Mouse (Mus musculus) cerebellum, adult 11-12 months (tissue): ENCODE results near the gene Cacng6.

Source experiments
- DNase-seq: peaks from one replicate; pipeline ENCODE4 v3.0.0; 2022

Cacng6 gene

GRCm38 (mm10) chr7:3420466-3420865 lies 3.5 kb upstream of the Cacng6 start:
- DNase-seq, result no peak

GRCm38 (mm10) chr7:3421297-3421696 lies 2.7 kb upstream of the Cacng6 start:
- DNase-seq, result no peak

GRCm38 (mm10) chr7:3422051-3422450 lies 1.9 kb upstream of the Cacng6 start:
- DNase-seq, result no peak

- DNase-seq, result no peak
These were observed 565 bp upstream of the Cacng6 start for GRCm38 (mm10) chr7:3423430-3423829.

- DNase-seq, result no peak
These were observed 1.1 kb downstream of the Cacng6 start for GRCm38 (mm10) chr7:3425141-3425540.

GRCm38 (mm10) chr7:3430161-3430560 lies 6.2 kb downstream of the Cacng6 start:
- DNase-seq, result no peak

GRCm38 (mm10) chr7:3432066-3432465 lies 8.1 kb downstream of the Cacng6 start:
- no peak for DNase-seq

GRCm38 (mm10) chr7:3437941-3438340 lies 13.9 kb downstream of the Cacng6 start:
- DNase-seq, result no peak

- no peak for DNase-seq
These were observed 16.0 kb downstream of the Cacng6 start for GRCm38 (mm10) chr7:3439984-3440383.

GRCm38 (mm10) chr7:3440526-3440925 lies 16.5 kb downstream of the Cacng6 start:
- DNase-seq, result no peak

GRCm38 (mm10) chr7:3442476-3443062 lies 18.6 kb downstream of the Cacng6 start:
- no peak for DNase-seq

- DNase-seq, result no peak
These were observed 20.7 kb downstream of the Cacng6 start for GRCm38 (mm10) chr7:3444678-3445077.

- no peak for DNase-seq
These were observed 22.6 kb downstream of the Cacng6 start for GRCm38 (mm10) chr7:3446584-3446983.

GRCm38 (mm10) chr7:3447026-3447425 lies 23.0 kb downstream of the Cacng6 start:
- DNase-seq, result no peak

GRCm38 (mm10) chr7:3448737-3449454 lies 24.9 kb downstream of the Cacng6 start:
- DNase-seq, result peak; percentile 33

GRCm38 (mm10) chr7:3450671-3451070 lies 26.7 kb downstream of the Cacng6 start:
- DNase-seq, result no peak

- no peak for DNase-seq
These were observed 27.2 kb downstream of the Cacng6 start for GRCm38 (mm10) chr7:3451161-3451560.

GRCm38 (mm10) chr7:3452821-3453485 lies 29.0 kb downstream of the Cacng6 start:
- DNase-seq, result no peak

- no peak for DNase-seq
These were observed 29.6 kb downstream of the Cacng6 start for GRCm38 (mm10) chr7:3453486-3454183.

- no peak for DNase-seq
These were observed 33.3 kb downstream of the Cacng6 start for GRCm38 (mm10) chr7:3457111-3457840.

GRCm38 (mm10) chr7:3457841-3458217 lies 33.8 kb downstream of the Cacng6 start:
- no peak for DNase-seq

GRCm38 (mm10) chr7:3460261-3460660 lies 36.3 kb downstream of the Cacng6 start:
- no peak for DNase-seq

GRCm38 (mm10) chr7:3463306-3463705 lies 39.3 kb downstream of the Cacng6 start:
- DNase-seq, result no peak
